Mouse (Mus musculus) G1E (cell line): ENCODE data around the gene Tagap1.
"Not testable (repeated sequence)": the region's sequence is repeated elsewhere in the genome, so short reads cannot be mapped to it uniquely, and the experiment has no call there.

ENCODE experiments used
- CTCF ChIP-seq: IDR thresholded peaks from 2 replicates; pipeline ENCODE4 v1.5.1; 2012; ENCODE audit warnings: low read depth, low read length, inconsistent platforms, mixed read lengths
- GATA1 ChIP-seq: IDR thresholded peaks from 2 replicates; pipeline ENCODE4 v1.6.1; 2012; ENCODE audit warnings: borderline replicate concordance, low read length, inconsistent platforms, mixed read lengths
- TAL1 ChIP-seq: conservative IDR thresholded peaks from 2 replicates; pipeline ENCODE4 v1.6.1; 2012; ENCODE audit warnings: low read depth, low read length, inconsistent platforms, mixed read lengths

DNA sequence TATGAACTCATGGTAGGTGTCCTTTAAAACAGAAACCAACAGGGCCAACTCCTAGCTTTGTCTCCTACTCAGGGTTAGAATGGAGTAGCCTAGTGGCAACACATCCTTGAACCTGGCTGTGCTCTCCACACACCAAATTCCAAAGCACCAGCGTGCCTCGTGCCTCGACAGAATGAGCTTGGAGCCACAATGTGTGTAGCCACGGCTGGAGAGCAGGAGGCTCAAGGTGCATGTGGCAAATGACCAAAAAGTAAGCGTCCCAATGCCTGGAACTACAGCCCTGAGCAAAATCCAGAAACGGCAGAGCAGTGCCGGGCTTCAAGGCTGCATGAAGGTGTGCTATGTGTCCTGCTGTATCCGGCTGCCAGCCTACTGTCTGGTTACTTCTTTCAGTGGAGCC, 10.3 kb upstream of the Tagap1 start:
- TF ChIP-seq CTCF, GATA1, TAL1: not testable (repeated sequence)
